Comparison of ENCODE assay signal across 8 mouse cellular contexts in the genomic region with DNA sequence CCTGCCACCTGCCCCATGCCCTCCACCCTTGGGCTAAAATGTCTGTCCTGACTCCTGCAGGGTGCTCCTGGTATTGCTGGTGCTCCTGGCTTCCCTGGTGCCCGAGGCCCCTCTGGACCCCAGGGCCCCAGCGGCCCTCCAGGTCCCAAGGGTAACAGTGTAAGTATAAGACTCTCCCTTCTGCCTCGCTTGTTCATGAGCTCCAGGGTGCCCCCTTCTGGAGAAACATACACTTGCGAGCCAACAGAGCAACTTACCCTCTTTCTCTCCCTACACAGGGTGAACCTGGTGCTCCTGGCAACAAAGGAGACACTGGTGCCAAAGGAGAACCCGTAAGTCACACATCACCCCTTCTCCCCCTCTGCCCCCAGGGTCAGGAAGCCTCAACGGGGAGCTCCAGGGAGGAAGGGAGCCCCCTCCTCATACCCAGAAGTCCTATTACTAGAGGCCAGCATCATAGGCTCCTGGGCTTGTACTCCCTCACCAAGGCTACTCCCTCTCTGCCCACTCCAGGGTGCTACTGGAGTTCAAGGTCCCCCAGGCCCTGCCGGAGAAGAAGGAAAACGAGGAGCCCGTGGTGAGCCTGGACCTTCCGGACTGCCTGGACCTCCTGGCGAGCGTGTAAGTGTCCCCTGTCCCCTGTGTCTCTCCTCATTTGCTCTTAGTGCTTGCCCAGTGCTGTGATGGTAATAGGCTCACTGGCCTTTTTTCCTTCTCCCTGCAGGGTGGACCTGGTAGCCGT. TPM values are rescaled to one million over a fixed set of nuclear protein-coding genes. Genes with fewer than 3 reads are reported as not detected.
DNase-seq lines count a peak whose midpoint lies in the region; ATAC-seq and TF ChIP-seq lines count a peak whose summit lies in the region.

No protein-coding gene starts in this region.

- intact Hi-C loops in gastrocnemius, adult 2 months (cut with DNase I): no loop called here

- peaks cover 37% of the 10 kb centered on the region for H3K4me1 ChIP-seq in heart, embryonic 13.5 days
- peaks cover 88% of the 10 kb centered on the region for H3K4me1 ChIP-seq in limb, embryonic 15.5 days

- WGBS in heart, embryonic 13.5 days: 44% methylated on average over 13 of the region's 13 CpGs
- 51% methylated on average over 13 of the region's 13 CpGs for WGBS in limb, embryonic 15.5 days

- H3K4me3 ChIP-seq in gastrocnemius, adult 2 months: peak overlapping the region; percentile 77
- no peak overlapping the region for H3K4me3 ChIP-seq in heart, embryonic 13.5 days
- H3K4me3 ChIP-seq in limb, embryonic 15.5 days: peak overlapping the region; percentile 61

- H3K9me3 ChIP-seq in heart, embryonic 13.5 days: no peaks in the 10 kb centered on the region
- H3K9me3 ChIP-seq in limb, embryonic 15.5 days: no peaks in the 10 kb centered on the region

- H3K36me3 ChIP-seq in heart, embryonic 13.5 days: peaks cover 78% of the 10 kb centered on the region
- peaks cover 94% of the 10 kb centered on the region for H3K36me3 ChIP-seq in limb, embryonic 15.5 days

- peak overlapping the region; percentile 10 for H3K4me2 ChIP-seq in heart, embryonic 13.5 days
- H3K4me2 ChIP-seq in limb, embryonic 15.5 days: peak overlapping the region; percentile 64

- peak overlapping the region; percentile 29 for H3K9ac ChIP-seq in heart, embryonic 13.5 days
- H3K9ac ChIP-seq in limb, embryonic 15.5 days: peak overlapping the region; percentile 35; the same call in 1 of the 2 replicates

- TF ChIP-seq CTCF in gastrocnemius, adult 2 months (IDR thresholded peaks at IDR 0.05): peak; percentile 75

- H3K27ac ChIP-seq in gastrocnemius, adult 2 months: peak overlapping the region; percentile 77
- H3K27ac ChIP-seq in heart, embryonic 13.5 days (replicated peaks): peak overlapping the region; percentile 86
- peak overlapping the region; percentile 97 for H3K27ac ChIP-seq in limb, embryonic 15.5 days

- peak; percentile 72 for DNase-seq in gastrocnemius, adult 2 months
- no peak for DNase-seq in gastrocnemius, postnatal 10 days
- peak; percentile 62 to 66 for DNase-seq in B cell, adult 2 months
- peak; percentile 32 to 69 for DNase-seq in adrenal gland, postnatal 36 days
- peak; percentile 29 for DNase-seq in spleen, adult 12 weeks (ENCODE audit: low spot score)
- DNase-seq in urinary bladder, postnatal 10 days (ENCODE audit: low spot score): no peak

- H3K27me3 ChIP-seq in heart, embryonic 13.5 days (replicated peaks): peaks cover 90% of the 10 kb centered on the region
- H3K27me3 ChIP-seq in limb, embryonic 15.5 days: 0 out of 2 replicates have a peak, but pooled peaks cover 3% of the 10 kb centered on the region

- ATAC-seq in heart, embryonic 13.5 days (ENCODE audit: extremely low read depth, insufficient number of reproducible peaks, low FRiP score, low TSS enrichment): no peak
- ATAC-seq in limb, embryonic 15.5 days (ENCODE audit: insufficient number of reproducible peaks, low FRiP score, low TSS enrichment, low read depth): no peak

RNA-seq across cellular contexts. Expression of gene Col1a1, which starts 6.4 kb away (rescaled TPM):
- 100 to 1,000 TPM; 154 to 483 TPM for total RNA-seq in gastrocnemius, adult 2 months (2021)
- total RNA-seq in gastrocnemius, postnatal 10 days (2021): 1,000 to 10,000 TPM; 5,070 to 7,999 TPM
- total RNA-seq in adrenal gland, postnatal 36 days (2021): 100 to 1,000 TPM; 111 to 222 TPM
- polyA plus RNA-seq in heart, embryonic 13.5 days (2015; fragmentation: Nextera tagmentation; extraction: Ambion mirVana): 415 and 595 TPM in 2 replicates
- 4,882 and 5,832 TPM in 2 replicates for polyA plus RNA-seq in limb, embryonic 15.5 days (2015; fragmentation: Nextera tagmentation; extraction: Ambion mirVana)

RNA-seq across cellular contexts. Expression of gene Hils1, which starts 24.9 kb away (rescaled TPM):
- not detected for total RNA-seq in gastrocnemius, adult 2 months (2021)
- not detected for total RNA-seq in gastrocnemius, postnatal 10 days (2021)
- total RNA-seq in adrenal gland, postnatal 36 days (2021): not detected
- 0.23 TPM in 1 of 2 replicates, not detected in the other for polyA plus RNA-seq in heart, embryonic 13.5 days (2015; fragmentation: Nextera tagmentation; extraction: Ambion mirVana)
- polyA plus RNA-seq in limb, embryonic 15.5 days (2015; fragmentation: Nextera tagmentation; extraction: Ambion mirVana): 0.42 TPM in 1 of 2 replicates, not detected in the other

RNA-seq across cellular contexts. Expression of gene Sgca, which starts 33.7 kb away (rescaled TPM):
- total RNA-seq in gastrocnemius, adult 2 months (2021): 100 to 1,000 TPM; 252 to 278 TPM
- total RNA-seq in gastrocnemius, postnatal 10 days (2021): 100 to 1,000 TPM; 185 to 194 TPM
- not detected for total RNA-seq in adrenal gland, postnatal 36 days (2021)
- polyA plus RNA-seq in heart, embryonic 13.5 days (2015; fragmentation: Nextera tagmentation; extraction: Ambion mirVana): 27.0 and 29.2 TPM in 2 replicates
- 7.5 and 18.9 TPM in 2 replicates for polyA plus RNA-seq in limb, embryonic 15.5 days (2015; fragmentation: Nextera tagmentation; extraction: Ambion mirVana)

RNA-seq across cellular contexts. Expression of gene Ppp1r9b, which starts 48.4 kb away (rescaled TPM):
- 10 to 100 TPM; 18.3 to 25.7 TPM for total RNA-seq in gastrocnemius, adult 2 months (2021)
- 10 to 100 TPM; 46.8 to 54.9 TPM for total RNA-seq in gastrocnemius, postnatal 10 days (2021)
- 100 to 1,000 TPM; 119 to 120 TPM for total RNA-seq in adrenal gland, postnatal 36 days (2021)
- 6.5 and 6.8 TPM in 2 replicates for polyA plus RNA-seq in heart, embryonic 13.5 days (2015; fragmentation: Nextera tagmentation; extraction: Ambion mirVana)
- 9.7 and 9.9 TPM in 2 replicates for polyA plus RNA-seq in limb, embryonic 15.5 days (2015; fragmentation: Nextera tagmentation; extraction: Ambion mirVana)

Comparison
In these comparisons a context has a peak if more than half of its experiments do, and no peak if none do; other contexts are left out.
1. DNase-seq: peak in gastrocnemius, adult 2 months (single experiment), B cell, adult 2 months (2 of 2), adrenal gland, postnatal 36 days (2 of 2) and spleen, adult 12 weeks (single experiment); none in gastrocnemius, postnatal 10 days (single experiment) and urinary bladder, postnatal 10 days (single experiment).
2. RNA of gene Col1a1, which starts 6.4 kb away (total RNA-seq): 5,070 to 7,999 TPM in gastrocnemius, postnatal 10 days; 154 to 483 TPM in gastrocnemius, adult 2 months and 111 to 222 TPM in adrenal gland, postnatal 36 days; every median in the first group is over 10 times any median in the second.
3. RNA of gene Sgca, which starts 33.7 kb away (total RNA-seq): 252 to 278 TPM in gastrocnemius, adult 2 months and 185 to 194 TPM in gastrocnemius, postnatal 10 days; not detected in adrenal gland, postnatal 36 days; every median in the first group is over 100 times any median in the second.
4. Peak in every context shown above with its lines, with median percentiles within 50 percentile points of each other: H3K27ac ChIP-seq.